Mouse (Mus musculus): Measurements from ENCODE around the gene Cyp11a1.
A peak's percentile ranks its signal among the peaks of the same experiment; 100 is the strongest.

Gene Cyp11a1

DNA sequence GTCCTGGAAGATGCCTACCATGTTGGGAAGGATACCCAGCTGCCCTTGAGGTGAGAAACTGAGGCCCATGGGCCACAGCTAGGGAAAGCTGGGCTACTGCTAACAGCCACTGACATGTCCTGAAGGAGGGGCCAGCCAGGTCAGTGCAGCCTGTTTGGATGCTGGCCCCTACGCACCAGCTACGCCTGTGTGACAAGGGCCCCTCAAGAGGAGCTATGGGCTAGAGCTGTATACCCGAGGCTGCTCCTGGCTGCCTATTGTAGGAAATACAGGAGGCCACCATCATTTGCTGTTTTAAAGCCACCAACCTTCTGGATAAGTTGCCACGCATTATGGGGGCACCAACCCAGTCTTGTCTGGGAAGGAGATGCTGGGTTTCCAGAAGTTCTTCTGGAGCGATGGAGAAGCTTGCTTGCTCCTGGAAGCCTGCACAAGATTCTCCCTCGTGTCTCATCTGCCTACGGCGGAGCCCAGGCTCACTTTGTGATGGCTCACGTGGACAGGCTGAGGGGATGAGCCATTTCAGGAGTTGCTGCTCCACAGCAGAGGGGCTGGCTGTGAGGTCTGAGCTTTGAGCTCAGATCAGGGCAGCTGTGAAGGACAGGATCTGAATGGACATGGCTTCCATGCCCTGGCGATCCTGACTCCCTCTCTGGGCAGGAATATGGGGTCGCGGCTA lies 2.3 kb downstream of the Cyp11a1 start:
- DNase-seq (ENCODE audit: low read depth, low spot score) = peak; percentile 46

DNA sequence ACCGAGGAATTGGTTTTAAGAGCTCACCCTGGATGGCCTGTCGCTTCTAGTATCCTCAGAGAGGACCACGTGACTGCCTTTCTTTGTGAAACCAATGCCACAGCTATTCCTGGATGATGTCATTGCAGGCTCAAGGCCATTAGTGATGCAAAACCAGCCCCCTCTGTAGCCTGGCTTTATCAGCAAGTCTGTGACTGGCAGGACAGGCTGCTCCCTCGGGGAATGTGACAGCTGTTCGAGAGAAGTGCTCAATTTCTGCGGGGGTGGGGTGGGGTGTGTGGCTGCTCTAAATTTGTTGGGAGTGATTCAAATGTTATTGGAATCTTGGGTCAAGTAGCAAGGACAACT lies 2.8 kb downstream of the Cyp11a1 start:
- peak; percentile 82 for DNase-seq (ENCODE audit: low read depth, low spot score)

DNA sequence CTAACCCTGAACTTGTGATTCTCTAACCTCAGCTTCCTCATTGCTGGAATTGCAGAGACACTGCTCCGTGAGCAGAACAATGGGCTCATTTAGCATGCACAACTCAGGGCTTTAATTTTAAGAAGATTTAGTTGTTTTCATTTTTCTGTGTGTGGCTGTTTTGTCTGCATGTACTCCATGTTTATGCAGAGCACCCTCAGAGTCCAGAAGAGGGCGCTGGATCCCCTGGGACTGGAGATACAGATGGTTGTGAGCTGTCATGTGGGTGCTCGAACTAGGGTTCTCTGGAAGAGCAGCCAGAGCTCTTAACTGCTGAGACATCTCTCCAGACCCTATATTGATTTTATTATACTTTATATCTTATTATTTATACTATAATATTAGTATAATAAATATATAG lies 3.4 kb downstream of the Cyp11a1 start:
- DNase-seq (ENCODE audit: low read depth, low spot score) = no peak

DNA sequence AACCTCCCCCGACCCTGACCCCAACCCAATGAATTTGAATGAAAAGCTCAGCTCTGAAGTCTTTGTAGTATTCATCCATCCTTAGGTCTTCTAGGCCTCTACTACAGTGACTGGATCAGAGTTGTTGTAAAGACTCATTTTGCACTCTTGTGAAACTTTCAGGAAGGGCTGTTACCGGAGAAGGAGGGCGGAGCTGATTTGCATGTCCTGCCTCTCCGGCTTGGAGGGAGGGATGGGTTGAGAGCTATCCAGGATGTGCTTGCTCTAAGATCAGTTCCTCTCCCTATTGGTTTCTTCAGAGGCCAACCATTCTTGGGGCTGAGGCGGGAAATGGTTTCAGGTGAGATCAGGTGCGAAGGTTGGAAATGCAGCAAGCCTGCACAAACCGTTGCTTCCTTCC lies 4.8 kb downstream of the Cyp11a1 start:
- no peak for DNase-seq (ENCODE audit: low read depth, low spot score)

DNA sequence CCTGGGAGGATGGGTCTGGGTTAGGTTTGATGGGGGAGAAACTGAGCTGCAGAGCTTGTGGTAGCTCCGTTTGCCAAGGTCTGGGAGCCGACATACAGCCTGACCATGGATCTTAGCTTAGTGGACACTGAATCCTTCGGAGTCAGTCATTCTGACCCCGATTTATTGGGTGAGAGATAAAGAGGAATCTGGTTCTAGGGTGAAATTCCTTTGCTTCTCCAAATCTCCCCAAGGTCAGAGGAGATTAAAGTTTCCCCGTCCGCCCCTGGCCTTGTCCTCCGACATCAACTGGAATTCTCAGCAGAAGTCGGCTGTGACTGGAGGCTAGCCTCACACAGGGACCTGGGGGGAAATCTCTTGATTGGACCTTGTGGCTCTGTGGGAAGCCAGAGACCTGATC lies 5.3 kb downstream of the Cyp11a1 start:
- no peak for DNase-seq (ENCODE audit: low read depth, low spot score)

DNA sequence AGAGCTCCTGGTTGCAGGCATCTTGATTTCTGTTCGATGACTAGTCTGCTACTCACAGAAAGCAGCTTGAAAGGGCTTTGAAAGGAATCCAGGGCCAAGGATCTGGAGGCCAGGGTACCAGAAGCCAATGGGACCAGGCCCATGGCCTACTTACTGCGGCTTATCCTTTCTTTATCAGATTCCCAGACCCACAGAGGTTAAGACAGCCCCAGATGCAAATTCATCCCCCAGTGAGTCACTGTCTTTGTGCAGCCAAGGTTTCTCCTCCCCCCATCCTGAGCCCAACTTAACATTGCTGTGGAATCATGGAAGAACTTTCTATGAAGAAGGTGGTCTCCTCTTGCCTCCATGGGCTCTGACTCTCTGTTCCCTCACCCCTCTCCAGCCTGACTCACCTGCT lies 6.3 kb downstream of the Cyp11a1 start:
- no peak for DNase-seq (ENCODE audit: low read depth, low spot score)

DNA sequence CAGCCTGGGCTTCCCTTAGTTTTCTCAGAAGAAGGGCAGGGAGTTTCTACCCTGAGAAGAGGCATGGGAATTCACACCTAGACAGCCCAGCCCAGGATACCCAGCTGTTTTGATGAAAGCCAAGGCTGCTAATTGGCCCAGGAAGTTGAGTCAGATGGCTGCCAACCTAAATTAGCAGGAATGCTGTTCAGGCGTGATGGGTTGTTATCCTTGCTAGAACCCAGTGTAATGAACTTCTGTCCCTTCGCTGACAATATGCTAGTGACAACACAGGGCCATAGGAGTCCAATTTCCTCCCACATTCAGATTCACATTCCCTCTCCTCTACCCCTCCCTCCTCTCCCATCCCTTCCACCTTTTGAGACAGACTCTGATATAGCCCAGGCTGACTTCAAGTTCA lies 6.7 kb downstream of the Cyp11a1 start:
- peak; percentile 73 for DNase-seq (ENCODE audit: low read depth, low spot score)

DNA sequence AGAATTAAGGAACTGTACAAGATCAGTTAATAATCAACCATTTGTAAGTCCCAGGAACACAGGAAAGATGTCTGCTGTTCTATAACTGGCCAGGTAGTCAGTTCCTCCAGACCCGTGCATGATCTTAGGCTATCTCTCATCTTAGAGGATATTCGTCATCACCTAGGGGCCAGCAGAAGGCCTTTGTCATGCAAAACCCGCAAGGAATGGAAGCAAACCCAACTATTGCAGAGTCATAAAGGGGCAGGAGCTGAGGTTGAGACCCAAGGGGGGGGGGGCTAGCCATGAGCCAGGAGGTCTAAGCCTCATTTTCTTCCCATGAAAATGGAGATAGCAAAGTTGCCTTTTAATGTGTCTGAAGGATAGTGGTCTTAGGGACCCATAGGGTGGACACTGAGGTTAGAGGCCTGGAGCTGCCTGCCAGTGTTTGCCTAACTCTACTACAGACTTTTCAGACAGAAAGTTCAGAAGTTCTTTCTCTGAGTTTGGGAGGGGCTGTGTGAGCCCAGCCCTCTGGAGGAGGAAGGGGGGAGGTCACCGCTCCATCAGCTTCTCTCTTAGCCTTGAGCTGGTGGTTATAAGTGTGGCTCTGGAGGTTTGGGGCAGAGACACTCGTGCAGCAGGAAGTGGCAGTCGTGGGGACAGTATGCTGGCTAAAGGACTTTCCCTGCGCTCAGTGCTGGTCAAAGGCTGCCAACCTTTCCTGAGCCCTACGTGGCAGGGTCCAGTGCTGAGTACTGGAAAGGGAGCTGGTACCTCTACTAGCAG lies 8.4 kb downstream of the Cyp11a1 start:
- DNase-seq (ENCODE audit: low read depth, low spot score) = no peak

DNA sequence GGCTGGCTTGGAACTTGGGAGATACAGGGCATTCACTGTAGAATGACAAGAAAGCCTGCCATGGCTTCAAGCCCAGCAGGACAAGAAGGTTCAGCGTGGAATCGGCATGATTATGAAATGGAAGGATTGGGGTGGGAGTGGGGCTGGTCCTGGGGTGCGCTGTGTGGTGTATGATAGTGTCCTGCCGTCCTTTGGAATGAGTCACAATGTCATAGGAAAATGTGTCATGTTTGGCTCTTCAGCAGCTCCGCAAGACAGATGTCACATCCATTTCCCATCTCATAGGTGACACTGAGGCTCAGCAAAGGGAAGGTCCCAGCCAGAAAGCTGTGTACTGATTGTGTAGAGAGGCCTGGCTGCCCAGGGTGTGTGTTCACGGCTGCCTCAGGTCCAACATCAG lies 9.6 kb downstream of the Cyp11a1 start:
- no peak for DNase-seq (ENCODE audit: low read depth, low spot score)

DNA sequence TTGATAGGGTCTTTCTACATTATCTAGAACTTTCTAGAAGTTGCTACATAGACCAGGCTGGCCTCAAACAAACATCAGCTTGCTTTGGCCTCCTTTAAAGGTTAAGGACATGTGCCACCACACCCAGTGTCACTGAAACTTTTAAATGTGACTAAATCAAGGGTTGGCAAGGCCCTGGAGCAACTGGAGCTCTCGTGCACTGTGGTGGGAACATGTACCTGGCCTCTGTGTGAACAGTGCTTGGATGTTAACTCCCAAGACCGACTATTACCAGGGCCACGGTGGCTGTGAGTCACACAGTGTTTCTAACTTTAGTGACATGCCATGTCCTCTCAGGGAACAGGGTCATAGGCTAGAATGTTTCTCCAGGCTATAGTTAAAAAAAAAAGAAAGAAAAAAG lies 10.8 kb downstream of the Cyp11a1 start:
- DNase-seq (ENCODE audit: low read depth, low spot score) = no peak

DNA sequence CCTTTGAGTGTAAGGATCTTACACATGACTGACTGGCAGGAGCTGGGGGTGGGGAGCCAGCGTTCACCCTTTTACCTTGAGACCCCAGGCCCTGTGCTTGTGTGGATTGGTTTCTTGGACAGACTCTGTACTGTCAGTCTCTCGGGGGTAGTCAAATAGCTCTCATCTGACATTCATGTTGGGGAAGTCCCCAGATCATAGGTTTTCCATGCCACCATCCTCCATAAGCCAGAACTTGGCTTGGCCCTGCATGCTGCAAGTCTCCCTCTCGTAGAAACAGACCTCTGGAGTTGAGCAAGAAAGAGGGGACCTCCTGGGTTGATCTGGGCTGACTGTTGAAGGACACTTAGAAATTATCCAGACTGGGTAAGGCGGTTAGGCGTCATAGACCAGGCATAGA lies 12.2 kb downstream of the Cyp11a1 start:
- DNase-seq (ENCODE audit: low read depth, low spot score) = no peak

DNA sequence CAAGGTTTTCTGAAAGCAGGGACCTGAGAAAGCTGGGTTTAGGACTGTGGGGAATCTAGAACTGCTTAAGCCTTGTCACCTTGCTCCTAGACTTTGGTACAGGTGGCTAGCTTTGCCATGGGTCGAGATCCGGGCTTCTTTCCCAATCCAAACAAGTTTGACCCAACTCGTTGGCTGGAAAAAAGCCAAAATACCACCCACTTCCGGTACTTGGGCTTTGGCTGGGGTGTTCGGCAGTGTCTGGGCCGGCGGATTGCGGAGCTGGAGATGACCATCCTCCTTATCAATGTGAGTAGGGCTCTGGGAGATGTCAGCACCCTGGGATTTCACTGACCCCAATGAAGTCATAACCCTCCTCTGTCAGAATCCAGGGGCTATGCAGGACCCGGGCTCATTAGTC lies 19.8 kb downstream of the Cyp11a1 start:
- no peak for DNase-seq (ENCODE audit: low read depth, low spot score)

DNA sequence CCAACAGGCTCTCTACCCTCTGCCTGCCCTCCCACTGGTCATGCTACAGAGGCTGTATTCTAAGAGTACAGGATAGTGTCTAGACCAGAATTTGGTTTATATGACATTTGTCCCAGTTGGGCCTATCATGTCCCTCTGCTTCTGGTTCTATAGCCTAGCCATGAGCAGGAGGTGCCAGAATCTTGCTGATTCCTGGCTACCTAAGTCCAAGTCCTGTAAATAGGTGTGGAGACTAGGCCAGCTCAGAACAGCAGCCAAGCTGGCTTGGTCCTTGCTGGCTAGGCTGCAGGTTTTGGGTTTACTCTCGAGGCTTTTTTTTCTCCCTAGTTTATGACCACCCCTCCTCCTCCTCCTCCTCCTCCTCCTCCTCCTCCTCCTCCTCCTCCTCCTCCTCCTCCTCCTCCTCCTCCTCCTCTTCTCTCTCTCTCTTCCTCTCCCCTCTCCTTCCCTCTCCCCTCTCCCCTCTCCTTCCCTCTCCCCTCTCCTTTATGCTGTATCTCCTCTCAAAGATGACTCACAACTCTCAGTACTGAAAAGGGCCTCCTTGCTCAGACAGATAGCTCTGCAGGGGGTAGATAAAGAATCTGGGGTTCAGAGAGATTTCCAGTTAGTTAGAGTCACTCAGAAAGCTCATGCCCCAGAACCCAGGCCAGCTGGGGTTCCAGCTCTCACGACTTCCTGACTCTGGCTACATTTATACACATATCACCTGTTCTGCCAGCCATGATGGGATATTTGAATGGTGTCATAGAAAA lies 21.4 kb downstream of the Cyp11a1 start:
- DNase-seq (ENCODE audit: low read depth, low spot score) = peak; percentile 54

DNA sequence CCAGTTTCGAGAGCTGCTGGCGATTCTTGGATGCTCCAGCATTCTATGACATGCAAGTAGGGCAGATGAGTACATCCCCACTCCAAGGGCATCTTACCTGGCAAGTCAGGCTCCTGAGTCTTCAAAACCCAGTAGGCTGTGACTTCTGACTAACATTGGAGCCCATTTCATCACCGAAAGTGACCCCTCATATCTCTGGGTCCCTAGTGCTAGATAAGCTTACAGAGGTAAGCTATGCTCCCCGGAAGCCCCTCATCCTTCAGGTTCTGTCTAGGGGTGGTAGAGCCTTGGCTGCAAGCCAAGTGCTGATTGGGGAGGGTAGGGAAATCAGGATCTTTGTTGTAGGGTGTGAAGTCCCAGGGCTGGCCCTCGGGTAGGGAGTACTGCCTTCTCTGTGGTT lies 22.6 kb downstream of the Cyp11a1 start:
- DNase-seq (ENCODE audit: low read depth, low spot score) = no peak

DNA sequence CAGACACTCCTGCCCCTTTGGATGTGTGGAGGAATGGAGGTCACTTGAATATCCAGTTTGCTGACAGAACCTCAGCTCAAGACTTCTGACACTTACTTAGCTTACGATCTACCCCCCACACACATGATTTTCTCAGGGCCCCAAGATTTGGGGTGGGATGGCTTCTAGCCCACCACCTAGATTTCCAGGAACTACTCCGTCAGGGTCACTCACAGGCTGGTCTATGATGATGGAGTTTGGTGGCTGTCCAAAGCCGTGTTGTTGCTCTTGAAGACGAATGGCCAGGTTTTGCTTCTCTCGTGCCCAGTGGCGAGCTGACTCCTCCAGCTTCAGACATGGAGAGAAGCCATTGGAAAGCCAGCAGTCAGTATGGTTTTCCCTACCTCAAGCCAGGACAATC lies 23.4 kb downstream of the Cyp11a1 start:
- DNase-seq (ENCODE audit: low read depth, low spot score) = no peak

DNA sequence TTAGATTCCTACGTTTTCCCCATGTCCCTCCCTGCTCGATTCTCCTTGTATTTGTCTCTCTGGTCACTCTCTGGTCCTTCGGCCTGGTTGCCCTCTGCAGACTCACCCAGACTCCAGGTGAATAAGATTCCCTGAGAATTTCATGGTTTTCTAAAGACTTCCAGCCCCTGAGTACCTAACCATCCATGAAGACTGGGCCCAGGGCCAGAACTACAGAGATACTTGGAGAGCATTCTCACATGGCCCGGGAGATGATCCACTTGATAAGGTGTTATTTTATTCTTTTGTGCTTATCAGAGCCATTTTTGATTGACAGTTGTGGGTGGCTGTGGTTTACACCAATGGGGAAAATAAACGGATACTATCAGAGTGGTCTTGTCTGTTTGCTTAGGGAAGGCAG lies 25.7 kb downstream of the Cyp11a1 start:
- no peak for DNase-seq (ENCODE audit: low read depth, low spot score)

DNA sequence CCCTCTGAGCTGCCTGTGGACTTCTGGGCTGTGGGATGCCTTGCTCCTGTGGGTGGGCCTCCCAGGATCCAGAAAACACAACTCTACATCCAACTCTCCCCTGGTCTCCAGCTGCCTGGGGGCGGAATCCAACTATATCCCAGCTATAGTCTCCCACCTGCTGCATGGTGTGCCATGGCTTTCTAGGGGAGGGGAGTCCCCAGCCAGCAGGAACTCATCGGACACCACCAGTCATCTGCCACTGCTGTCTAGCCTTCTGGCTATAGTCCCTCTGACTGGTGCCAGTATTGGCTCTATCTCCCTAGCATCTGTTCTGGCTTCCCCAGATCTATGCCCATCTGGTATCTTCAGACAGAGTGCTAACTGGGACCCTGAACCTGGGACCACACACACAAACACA lies 29.3 kb downstream of the Cyp11a1 start:
- peak; percentile 85 for DNase-seq (ENCODE audit: low read depth, low spot score)

DNA sequence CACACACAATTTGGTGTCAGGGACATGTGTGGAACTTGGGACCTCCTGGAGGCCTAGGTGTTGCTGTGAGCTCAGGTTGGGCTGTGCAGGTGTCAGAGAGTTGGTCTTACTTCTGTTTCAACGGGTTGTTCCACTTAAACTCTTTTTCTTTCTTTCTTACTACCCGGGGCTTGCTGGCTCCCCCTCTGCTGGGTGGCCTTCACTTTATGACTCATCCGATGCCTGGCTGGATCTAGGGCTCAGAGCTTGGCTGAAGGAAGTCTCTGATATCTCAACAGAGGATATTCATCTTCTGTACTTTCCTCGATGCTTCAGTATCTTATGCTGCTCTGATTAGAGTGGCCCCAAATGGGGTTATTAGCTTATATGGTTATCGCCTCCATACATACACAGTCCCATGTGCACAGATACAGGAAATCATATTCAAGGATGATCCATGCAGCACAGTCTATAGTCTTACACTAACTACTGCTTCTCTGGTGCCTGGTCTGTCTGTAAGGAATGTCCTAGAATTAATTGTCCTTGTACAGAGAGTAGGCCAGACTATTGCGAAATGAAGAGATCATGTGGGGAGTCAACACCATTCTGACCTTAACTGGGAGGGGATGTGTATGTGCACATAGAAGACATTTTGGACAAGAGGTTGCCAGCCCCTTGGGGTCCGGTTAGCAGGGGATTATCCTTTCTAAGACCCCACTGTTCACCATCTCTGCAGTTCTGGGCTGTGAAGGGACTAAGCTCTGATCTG lies 29.9 kb downstream of the Cyp11a1 start:
- peak; percentile 57 for DNase-seq (ENCODE audit: low read depth, low spot score)

DNA sequence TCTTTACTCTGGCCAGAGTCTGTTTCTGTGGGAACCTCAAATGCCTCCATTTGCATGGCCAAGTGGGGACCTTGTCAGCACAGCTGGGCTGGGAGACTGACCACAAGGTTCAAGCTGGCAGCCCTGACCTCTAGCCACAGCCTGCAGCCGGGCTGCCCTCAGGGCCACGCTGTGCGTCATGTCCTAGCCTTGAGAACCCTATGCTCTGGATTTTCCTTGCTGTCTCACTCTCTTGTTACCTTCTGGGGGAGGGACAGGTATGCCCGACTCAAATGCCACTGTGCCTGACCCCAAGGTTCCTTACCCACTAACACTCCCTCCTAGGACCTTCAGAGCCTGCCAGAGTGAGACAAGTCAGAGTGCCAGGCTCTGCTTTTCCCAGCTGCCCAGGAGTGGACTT lies 30.8 kb downstream of the Cyp11a1 start:
- DNase-seq (ENCODE audit: low read depth, low spot score) = no peak

DNA sequence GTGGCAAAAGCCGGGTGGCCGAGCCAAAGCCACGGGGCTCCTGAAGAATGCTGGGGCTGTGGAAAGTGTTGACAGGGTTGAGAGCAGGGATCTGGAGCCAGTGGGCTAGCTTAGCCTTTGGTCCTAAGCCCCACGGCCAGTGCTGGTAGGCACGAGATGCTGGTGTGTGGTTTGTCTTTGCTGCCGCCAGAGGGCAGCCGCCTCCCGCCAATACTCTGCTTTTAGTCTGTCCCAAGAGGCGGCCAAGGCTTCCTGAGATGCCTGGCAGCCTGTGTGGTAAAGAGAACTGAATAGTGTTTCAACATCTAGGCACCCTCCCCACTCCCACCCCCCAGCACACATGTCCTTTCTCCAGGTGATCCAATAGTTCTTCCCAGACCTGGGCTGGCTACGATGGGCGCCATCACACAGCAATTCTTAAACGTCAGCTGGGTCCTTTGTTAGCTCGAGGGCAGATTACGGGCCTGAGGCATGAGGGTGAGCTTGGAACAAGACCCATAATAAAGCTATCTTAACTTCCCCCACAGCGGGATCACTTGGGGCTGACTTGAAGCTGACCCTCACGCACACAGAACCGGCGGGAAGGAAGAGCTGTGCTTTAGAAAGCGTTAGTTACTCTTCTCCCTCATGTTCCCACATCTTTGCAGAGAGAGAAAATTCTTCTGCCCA lies 32.4 kb downstream of the Cyp11a1 start:
- DNase-seq (ENCODE audit: low read depth, low spot score) = peak; percentile 83

DNA sequence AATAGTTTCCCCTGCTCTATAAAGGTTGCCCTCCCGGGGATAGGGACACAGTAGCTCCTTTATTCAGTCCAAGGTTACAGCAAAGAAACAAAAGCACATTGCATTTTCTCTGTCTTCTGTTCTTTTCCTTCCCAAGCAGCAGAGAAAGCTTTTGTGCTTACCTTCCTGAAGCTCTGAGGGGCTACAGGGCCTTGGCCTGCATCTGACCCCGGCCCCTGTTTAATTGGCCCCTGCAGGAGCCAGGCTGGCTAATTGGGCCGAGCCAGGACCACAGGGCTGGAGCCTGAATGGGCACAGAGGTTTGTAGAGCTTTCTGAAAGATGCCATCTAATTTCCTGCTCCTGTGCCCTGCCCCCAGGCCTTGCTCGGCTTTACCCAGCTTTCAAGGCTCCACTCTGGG lies 34.8 kb downstream of the Cyp11a1 start:
- DNase-seq (ENCODE audit: low read depth, low spot score) = no peak

DNA sequence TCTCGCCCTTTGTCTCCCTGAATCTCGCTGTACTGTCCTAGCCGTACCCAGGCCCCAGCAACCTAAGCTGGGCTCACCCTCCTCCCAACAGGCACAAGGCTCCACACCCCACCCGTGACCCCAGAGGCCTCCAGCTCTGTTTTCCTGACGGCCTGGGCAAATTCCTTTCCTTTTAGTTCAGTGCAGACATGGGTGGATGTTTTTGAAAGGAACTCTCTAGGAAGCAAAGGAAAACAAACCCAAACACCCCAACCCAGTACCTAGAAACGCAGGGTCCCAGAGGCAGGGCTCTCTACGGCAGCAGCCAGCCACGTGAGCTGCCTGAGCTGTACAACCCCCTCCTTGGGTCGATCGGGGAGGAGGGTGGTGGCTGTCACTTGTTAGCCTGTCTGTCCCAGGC lies 36.2 kb downstream of the Cyp11a1 start:
- DNase-seq (ENCODE audit: low read depth, low spot score) = no peak

All from brain, adult 2 months (tissue).